Mouse (Mus musculus) liver, adult 2 months (tissue): ENCODE results near the gene Tmeff1.

Experiments
- CTCF ChIP-seq: fragments of 200-500 bp; IDR thresholded peaks from 2 replicates; pipeline ENCODE4 v1.5.1; 2011; ENCODE audit warnings: low read depth, low read length, control low read depth
- POLR2A ChIP-seq: fragments of 200-500 bp; IDR thresholded peaks from 2 replicates; pipeline ENCODE4 v1.6.1; 2011; ENCODE audit warnings: low read length, control low read depth; ENCODE audit not compliant: insufficient read depth; ENCODE audit errors: extremely low read depth

DNA sequence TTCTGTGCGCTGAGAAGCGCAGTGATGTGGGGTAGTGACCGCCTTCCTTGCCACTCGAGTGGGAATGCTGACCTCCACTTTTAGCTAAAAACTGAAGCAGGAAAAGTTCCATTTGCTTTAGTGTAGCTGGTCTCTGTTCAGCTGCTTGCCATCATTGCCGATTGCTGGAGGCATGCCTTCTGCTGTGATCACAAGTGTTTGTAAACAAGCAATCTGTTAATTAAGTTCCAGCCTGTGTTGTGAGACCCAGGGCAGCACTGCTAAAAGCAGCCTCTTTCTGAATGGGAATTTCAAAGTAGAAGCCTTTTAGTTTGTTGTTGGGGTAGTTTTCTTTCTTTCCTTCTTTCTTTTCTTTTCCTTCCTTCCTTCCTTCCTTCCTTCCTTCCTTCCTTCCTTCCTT lies 61.2 kb downstream of the Tmeff1 start:
- TF ChIP-seq POLR2A, result no peak
- TF ChIP-seq CTCF, result no peak
